Mouse (Mus musculus): Measurements from ENCODE around the gene Gm11937.

DNA sequence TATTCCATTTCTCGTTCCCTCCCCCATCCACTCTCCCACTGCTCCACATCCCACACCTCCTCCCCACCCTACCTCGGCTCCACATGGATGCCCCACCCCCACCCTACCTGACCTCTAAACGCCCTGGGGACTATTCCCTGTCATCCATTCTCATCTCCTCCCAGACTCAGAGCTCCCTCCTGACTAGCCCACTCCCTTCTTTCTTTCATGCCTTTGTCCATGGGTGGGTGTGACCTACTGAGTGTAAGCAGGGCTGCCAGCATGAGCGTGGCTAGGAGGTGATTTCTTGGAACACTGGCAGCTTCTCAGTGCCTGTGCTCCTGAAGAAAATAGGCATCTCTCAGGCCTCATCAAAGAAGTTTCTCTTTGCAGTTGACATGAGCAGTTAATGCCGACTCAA is 47.1 kb upstream of the Gm11937 start:
- no peak for TF ChIP-seq CTCF (IDR thresholded peaks at IDR 0.05; ENCODE audit: low read depth, low read length)
- no peak for TF ChIP-seq POLR2A (IDR thresholded peaks at IDR 0.05; ENCODE audit: extremely low read depth, insufficient read depth, low read length)
